Mouse (Mus musculus) adrenal gland, postnatal 14 days (tissue): ENCODE measurements at regions not wholly inside any gene's neighbourhood (a gene's known extent, or its start where the extent isn't known, plus 50 kb on each side); places are given as distances from the start of the nearest gene placed in this dataset.

Source experiments
- DNase-seq: peaks from one replicate; pipeline ENCODE4 v3.0.0; 2021; ENCODE audit warnings: mixed read lengths

DNA sequence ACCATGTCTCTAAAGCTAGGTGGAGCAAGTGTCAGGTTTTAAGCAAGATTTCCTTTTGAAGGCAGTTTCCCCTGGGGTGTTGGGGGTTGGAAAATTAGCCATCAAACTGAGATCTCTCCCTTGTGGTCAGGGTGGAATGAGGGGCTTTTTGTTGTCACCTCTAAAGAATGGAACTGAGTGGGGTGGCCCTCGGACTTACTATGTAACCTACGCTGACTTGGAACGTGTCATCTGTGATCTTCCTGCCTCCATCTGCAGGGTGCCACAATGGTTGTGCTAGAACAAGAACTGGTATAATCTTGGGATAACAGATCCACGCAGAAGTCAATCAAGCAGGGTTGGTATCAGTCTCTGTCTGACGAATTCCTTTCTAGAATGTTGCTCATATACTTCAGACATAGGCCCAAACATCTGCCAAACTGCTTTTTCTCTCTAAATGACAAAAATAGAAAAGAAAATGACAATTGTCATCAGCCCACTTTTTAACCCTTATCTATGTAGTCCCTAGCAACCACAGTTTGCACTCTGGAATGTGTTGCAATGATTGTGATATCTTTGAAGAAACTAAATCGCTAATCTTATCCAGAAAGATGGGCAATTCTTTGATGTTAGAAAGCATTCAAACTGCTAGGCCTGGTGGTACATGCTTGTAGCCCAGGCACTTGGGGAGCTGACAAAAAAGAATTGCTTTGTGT lies 50.8 kb upstream of the Sgk1 start:
- no peak for DNase-seq
